15 mouse cellular contexts compared by ENCODE assay signal in the genomic region with DNA sequence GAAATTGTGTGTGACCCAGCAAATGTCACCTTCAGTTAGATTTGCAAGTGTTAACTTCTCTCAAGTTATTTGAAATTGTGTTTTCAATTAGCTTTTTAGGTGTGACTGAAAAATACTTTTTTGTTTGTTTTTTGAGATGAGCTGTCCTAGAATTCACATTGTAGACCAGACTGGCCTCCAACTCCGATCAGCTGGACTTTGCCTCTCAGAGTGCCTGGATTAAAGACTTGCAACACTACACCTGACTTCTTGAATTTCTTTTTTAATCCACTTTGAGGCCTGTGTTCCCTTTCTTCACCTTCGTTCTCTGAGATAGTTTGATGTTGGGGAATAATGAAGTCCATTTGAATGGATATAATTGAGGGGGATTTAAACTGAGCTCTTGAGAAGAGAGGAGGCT. TPM values are rescaled to one million over a fixed set of nuclear protein-coding genes. Genes with fewer than 3 reads are reported as not detected.
DNase-seq lines count a peak whose midpoint lies in the region; ATAC-seq and TF ChIP-seq lines count a peak whose summit lies in the region.
"Had no signal": no experiment of that assay in that cellular context is flagged by ENCODE, and none has a peak within 500 bp of the region (broad histone marks: within the 10 kb centered on the region; RNA-seq: fewer than 3 reads in every experiment).

No protein-coding gene starts in this region.

- no peak for TF ChIP-seq CTCF in gastrocnemius, adult 2 months (IDR thresholded peaks at IDR 0.05)
- TF ChIP-seq CTCF in layer of hippocampus, adult 2 months (conservative IDR thresholded peaks at IDR 0.05), result no peak
- no peak for TF ChIP-seq CTCF in spleen, adult 2 months (IDR thresholded peaks at IDR 0.05; ENCODE audit: extremely low read depth, insufficient read depth, insufficient read length, insufficient replicate concordance)

- H3K4me2 ChIP-seq in stomach, embryonic 15.5 days, result 0 out of 2 replicates have a peak overlapping the region, but pooled peaks have one; percentile 65

- peak overlapping the region; percentile 95 for H3K27ac ChIP-seq in gastrocnemius, adult 2 months
- peak overlapping the region; percentile 24; the same call in 1 of the 2 replicates for H3K27ac ChIP-seq in layer of hippocampus, adult 2 months
- H3K27ac ChIP-seq in spleen, adult 2 months (ENCODE audit: insufficient read depth, low read length), result peak overlapping the region; percentile 47; the same call in 1 of the 2 replicates
- H3K27ac ChIP-seq in stomach, embryonic 15.5 days, result no peak overlapping the region; the same call in 1 of the 2 replicates

- H3K36me3 ChIP-seq in spleen, adult 2 months (ENCODE audit: control insufficient read depth, insufficient read depth, low read length), result 0 out of 2 replicates have a peak, but pooled peaks cover 2% of the 10 kb centered on the region
- H3K36me3 ChIP-seq in stomach, embryonic 15.5 days, result no peaks in the 10 kb centered on the region

- TF ChIP-seq POLR2A in spleen, adult 2 months (IDR thresholded peaks at IDR 0.05; ENCODE audit: low read depth, low read length), result no peak

- no peak for DNase-seq in gastrocnemius, adult 2 months
- no peak for DNase-seq in gastrocnemius, adult 18-20 months (ENCODE audit: low spot score)
- DNase-seq in layer of hippocampus, adult 2 months (ENCODE audit: low spot score in 2 of 2), result no peak
- no peak for DNase-seq in layer of hippocampus, adult 18-20 months (ENCODE audit: low spot score in 2 of 2)
- DNase-seq in spleen, adult 2 months (ENCODE audit: low read depth in 1 of 2, low spot score in 2 of 2), result no peak
- no peak for DNase-seq in spleen, postnatal 14 days (ENCODE audit: low spot score in 2 of 2)
- no peak for DNase-seq in frontal cortex, adult 2 months (ENCODE audit: extremely low spot score in 1 of 2, low spot score in 1 of 2)
- DNase-seq: adrenal gland, postnatal 36 days; cerebellum, adult 18-20 months; gastrocnemius, postnatal 10 days; thymus, postnatal 4 days had no signal

- peaks cover 26% of the 10 kb centered on the region for H3K4me1 ChIP-seq in spleen, adult 2 months (ENCODE audit: control insufficient read depth, insufficient read depth, insufficient read length)
- peaks cover 48% of the 10 kb centered on the region for H3K4me1 ChIP-seq in stomach, embryonic 15.5 days

- no peak for ATAC-seq in stomach, embryonic 15.5 days (ENCODE audit: insufficient read depth, low FRiP score, low read depth)

- peaks cover 7% of the 10 kb centered on the region; the same call in 1 of the 2 replicates for H3K27me3 ChIP-seq in spleen, adult 2 months (ENCODE audit: control insufficient read depth, insufficient read depth, low read length)
- no peaks in the 10 kb centered on the region for H3K27me3 ChIP-seq in stomach, embryonic 15.5 days (replicated peaks)

- no peak overlapping the region; the same call in 1 of the 2 replicates for H3K9ac ChIP-seq in stomach, embryonic 15.5 days

- 91% methylated on average over 2 of the region's 2 CpGs for WGBS in spleen, adult 2 months
- WGBS in stomach, embryonic 15.5 days, result 72% methylated on average over 2 of the region's 2 CpGs

- peak overlapping the region; percentile 85 for H3K4me3 ChIP-seq in gastrocnemius, adult 2 months
- H3K4me3 ChIP-seq in layer of hippocampus, adult 2 months, result peak overlapping the region; percentile 97
- H3K4me3 ChIP-seq in spleen, adult 2 months (ENCODE audit: extremely low read depth, insufficient read depth, insufficient read length), result no peak overlapping the region
- no peak overlapping the region for H3K4me3 ChIP-seq in stomach, embryonic 15.5 days (replicated peaks)

- no peaks in the 10 kb centered on the region for H3K9me3 ChIP-seq in stomach, embryonic 15.5 days
- H3K9me3 ChIP-seq: G1E had no signal

- intact Hi-C loops in gastrocnemius, adult 2 months (cut with DNase I), result loop anchor here (5.0 to 10.0 kb wide), 3 partner anchors 53 to 341 kb away; a partner anchor contains a TSS

RNA-seq across cellular contexts. Expression of a gene that starts 2.9 kb away (rescaled TPM):
- total RNA-seq in gastrocnemius, adult 2 months (2021), result 10 to 100 TPM; 87.8 to 99.6 TPM
- 10 to 100 TPM; 87.4 to 93.2 TPM for total RNA-seq in gastrocnemius, adult 18-20 months (2021)
- total RNA-seq in layer of hippocampus, adult 2 months (2021), result 10 to 100 TPM; 70.6 to 82.7 TPM
- total RNA-seq in layer of hippocampus, adult 18-20 months (2021), result 10 to 100 TPM; 75.0 to 80.5 TPM
- polyA plus RNA-seq in spleen, adult 2 months (2012; rRNA removed), result 83.1 and 93.0 TPM in 2 replicates
- 40.7 and 44.9 TPM in 2 replicates for polyA plus RNA-seq in stomach, embryonic 15.5 days (2015; fragmentation: Nextera tagmentation; extraction: Ambion mirVana)
- 108 and 110 TPM in 2 replicates for polyA plus RNA-seq in frontal cortex, adult 2 months (2012; rRNA removed)

RNA-seq across cellular contexts. Expression of a gene that starts 4.0 kb away (rescaled TPM):
- total RNA-seq in gastrocnemius, adult 2 months (2021), result under 1 TPM; 0.38 to 0.50 TPM
- total RNA-seq in gastrocnemius, adult 18-20 months (2021), result under 1 TPM; 0.17 to 0.18 TPM
- 1 to 10 TPM; 6.3 to 6.9 TPM for total RNA-seq in layer of hippocampus, adult 2 months (2021)
- 1 to 10 TPM; 5.4 to 6.4 TPM for total RNA-seq in layer of hippocampus, adult 18-20 months (2021)
- 0.38 and 0.40 TPM in 2 replicates for polyA plus RNA-seq in spleen, adult 2 months (2012; rRNA removed)
- polyA plus RNA-seq in stomach, embryonic 15.5 days (2015; fragmentation: Nextera tagmentation; extraction: Ambion mirVana), result 0.48 and 0.49 TPM in 2 replicates
- polyA plus RNA-seq in frontal cortex, adult 2 months (2012; rRNA removed), result 8.6 TPM in 2 replicates
- polyA plus RNA-seq: C2C12 had no signal

RNA-seq across cellular contexts. Expression of a gene that starts 31.8 kb away (rescaled TPM):
- total RNA-seq in gastrocnemius, adult 2 months (2021), result under 1 TPM; 0.39 to 0.71 TPM
- under 1 TPM in 1 of 2 experiments, not detected in 1; 0.66 TPM for total RNA-seq in gastrocnemius, adult 18-20 months (2021)
- total RNA-seq in layer of hippocampus, adult 2 months (2021), result 1 to 10 TPM; 2.7 to 5.5 TPM
- total RNA-seq in layer of hippocampus, adult 18-20 months (2021), result 1 to 10 TPM; 2.1 to 3.1 TPM
- polyA plus RNA-seq in spleen, adult 2 months (2012; rRNA removed), result 0.28 and 0.81 TPM in 2 replicates
- polyA plus RNA-seq in stomach, embryonic 15.5 days (2015; fragmentation: Nextera tagmentation; extraction: Ambion mirVana), result 3.4 TPM in 2 replicates
- 0.95 and 1.1 TPM in 2 replicates for polyA plus RNA-seq in frontal cortex, adult 2 months (2012; rRNA removed)
- polyA plus RNA-seq: erythroblast, embryonic 14.5 days; G1E had no signal

Comparison
In these comparisons a context has a peak if more than half of its experiments do, and no peak if none do; other contexts are left out.
1. H3K4me3 ChIP-seq: peak in gastrocnemius, adult 2 months (single experiment) and layer of hippocampus, adult 2 months (single experiment); none in spleen, adult 2 months (single experiment) and stomach, embryonic 15.5 days (single experiment).
2. RNA of a gene that starts 4.0 kb away (total RNA-seq): 6.3 to 6.9 TPM in layer of hippocampus, adult 2 months and 5.4 to 6.4 TPM in layer of hippocampus, adult 18-20 months; 0.38 to 0.50 TPM in gastrocnemius, adult 2 months and 0.17 to 0.18 TPM in gastrocnemius, adult 18-20 months; every median in the first group is over 4 times any median in the second.